Mouse (Mus musculus): ENCODE measurements around the gene Dync2li1.
A peak's percentile ranks its signal among the peaks of the same experiment; 100 is the strongest.

Gene Dync2li1

GRCm38 (mm10) chr17:84650302-84651017, 24.2 kb downstream of the Dync2li1 start:
- no peak for DNase-seq

GRCm38 (mm10) chr17:84653544-84653943, 27.2 kb downstream of the Dync2li1 start:
- DNase-seq = no peak

GRCm38 (mm10) chr17:84656205-84656604, 29.9 kb downstream of the Dync2li1 start:
- no peak for DNase-seq

DNA sequence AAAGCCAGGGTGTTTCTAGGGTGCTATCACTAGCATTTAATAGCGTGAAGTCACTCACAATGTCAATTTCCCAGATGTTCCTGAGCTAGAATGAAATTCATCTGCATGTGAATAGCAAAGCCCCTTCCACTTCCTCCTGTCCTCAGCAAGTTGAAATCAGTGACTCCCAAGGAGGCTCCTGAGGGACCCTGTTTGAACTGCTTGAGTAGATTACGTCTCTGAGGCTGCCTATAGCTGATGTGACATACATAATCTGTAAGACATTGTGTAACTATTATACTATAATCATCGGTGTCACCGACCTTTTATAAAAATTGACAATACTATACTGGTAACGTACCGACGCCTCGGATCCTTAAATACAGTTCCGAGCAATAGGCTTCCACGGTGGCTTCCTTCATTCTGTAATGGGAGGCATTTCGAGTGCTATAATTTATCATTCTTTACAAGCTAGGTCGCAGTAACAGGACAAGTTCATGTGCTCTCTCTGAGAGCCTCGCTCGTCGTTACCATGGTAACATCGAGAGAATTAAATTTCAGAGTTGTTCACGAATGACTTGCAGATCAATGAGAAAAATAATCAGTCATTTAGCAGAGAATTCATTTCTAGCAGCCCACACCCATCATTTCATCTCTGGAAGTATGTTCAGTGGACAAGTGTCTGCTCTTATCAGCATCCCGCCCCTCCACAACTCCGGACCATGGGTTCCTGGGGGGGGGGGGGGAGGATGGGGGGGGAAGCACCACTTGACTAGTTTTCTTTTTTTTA, 30.5 kb downstream of the Dync2li1 start:
- no peak for DNase-seq

- no peak for DNase-seq
These were observed 31.1 kb downstream of the Dync2li1 start for GRCm38 (mm10) chr17:84657422-84657732.

DNA sequence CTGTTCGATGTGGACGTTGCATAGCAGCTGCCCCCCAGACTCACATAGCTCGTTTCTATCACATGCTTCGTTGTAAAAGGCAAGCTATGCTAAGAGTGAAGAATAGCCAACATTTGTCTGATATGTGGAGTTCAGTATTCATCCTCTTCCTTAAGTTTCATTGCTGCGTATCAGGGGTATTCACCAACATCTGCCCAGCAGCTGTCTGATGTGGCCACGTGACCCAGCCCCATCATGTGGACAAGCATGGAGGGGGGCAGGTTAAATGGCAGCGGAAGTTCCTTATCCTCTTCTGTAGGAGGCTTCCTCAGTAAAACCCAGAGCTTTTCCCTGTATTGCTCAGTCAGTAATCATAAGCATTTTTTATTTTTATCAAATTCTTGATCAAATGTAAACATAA, 31.5 kb downstream of the Dync2li1 start:
- DNase-seq = peak in 1 of 2 experiments; percentile 24

DNA sequence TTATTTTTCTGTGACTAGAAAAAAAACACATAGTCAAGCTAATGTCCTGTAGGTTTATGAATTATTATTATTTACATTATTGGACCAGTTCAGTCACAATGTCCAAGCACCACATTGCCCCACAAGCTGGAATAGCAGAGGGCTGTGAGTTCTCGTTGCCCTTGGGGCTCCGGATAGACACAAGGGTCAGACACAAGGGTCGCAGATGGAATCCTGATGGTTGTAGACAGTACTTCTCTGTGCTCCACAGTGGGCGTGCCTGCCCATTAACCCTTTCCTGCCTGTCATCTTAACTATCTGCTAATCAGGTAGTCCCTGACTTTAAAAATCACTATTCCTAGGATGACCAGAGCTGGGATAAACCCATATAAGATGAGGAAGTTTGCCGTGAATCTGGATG, 31.9 kb downstream of the Dync2li1 start:
- DNase-seq = no peak

- DNase-seq = no peak
These were observed 32.7 kb downstream of the Dync2li1 start for GRCm38 (mm10) chr17:84658951-84659350.

DNA sequence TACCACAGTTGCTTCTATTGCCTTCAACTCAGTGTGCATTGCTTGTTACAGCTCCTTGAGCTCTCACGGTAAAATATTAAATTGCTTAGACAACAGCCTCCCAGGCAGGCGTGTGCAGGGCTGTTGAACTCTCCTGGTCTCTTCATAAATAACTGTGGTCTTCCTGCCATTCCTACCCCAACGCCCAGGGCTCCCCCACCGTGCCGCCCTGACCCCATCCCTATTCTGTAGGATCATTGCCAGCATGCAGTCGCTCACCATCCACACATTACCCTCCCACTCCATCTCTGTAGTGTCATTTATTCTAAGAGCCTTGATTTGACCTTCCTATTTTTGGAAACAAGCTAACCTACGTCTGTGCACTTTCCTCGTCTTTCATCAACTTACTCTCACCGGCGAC, 38.8 kb downstream of the Dync2li1 start:
- no peak for DNase-seq

DNA sequence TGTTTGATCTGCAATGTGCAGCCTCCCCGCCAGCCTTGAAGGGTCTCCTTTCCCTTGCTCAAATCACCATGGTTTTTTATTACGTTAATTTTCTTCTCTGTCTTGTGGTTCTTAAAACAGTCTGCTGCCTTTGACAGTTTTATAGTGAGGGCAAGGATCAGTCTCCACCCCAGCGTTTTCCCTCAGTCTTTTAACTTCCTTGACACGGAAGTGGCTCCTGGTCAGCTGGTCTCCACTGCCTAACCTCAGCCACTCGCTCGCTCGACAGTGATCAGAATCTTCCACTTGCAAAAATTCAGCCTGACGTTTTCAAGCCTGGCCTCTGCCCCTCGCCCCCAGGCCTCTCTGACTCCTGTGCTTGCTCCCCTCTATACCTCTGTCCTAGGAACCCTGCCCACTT, 39.4 kb downstream of the Dync2li1 start:
- DNase-seq = peak; percentile 39 to 43

GRCm38 (mm10) chr17:84667848-84668247, 41.6 kb downstream of the Dync2li1 start:
- DNase-seq = no peak

- DNase-seq = peak; percentile 71 to 84
These were observed 46.4 kb downstream of the Dync2li1 start for GRCm38 (mm10) chr17:84672376-84673369.

DNA sequence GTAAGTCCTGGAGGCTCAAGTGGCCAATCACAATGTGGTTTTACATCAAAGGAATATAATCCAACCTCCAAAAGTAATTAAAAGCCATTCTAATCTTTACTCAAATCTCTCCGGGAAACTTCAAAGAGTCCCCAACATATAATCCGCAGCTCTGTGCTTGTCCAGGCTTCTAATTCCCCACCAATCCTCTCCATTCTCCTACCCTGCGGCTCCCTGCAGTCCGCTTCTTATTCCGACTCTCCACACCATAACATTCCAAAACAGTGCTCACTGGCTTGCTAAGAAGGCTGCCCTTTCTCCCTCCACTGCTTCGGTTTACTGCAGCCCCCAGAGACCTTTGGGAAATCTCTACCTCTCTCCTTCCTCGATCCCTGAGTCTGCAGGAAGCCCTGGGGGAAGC, 47.8 kb downstream of the Dync2li1 start:
- no peak for DNase-seq

GRCm38 (mm10) chr17:84675204-84675603, 48.9 kb downstream of the Dync2li1 start:
- no peak for DNase-seq

DNA sequence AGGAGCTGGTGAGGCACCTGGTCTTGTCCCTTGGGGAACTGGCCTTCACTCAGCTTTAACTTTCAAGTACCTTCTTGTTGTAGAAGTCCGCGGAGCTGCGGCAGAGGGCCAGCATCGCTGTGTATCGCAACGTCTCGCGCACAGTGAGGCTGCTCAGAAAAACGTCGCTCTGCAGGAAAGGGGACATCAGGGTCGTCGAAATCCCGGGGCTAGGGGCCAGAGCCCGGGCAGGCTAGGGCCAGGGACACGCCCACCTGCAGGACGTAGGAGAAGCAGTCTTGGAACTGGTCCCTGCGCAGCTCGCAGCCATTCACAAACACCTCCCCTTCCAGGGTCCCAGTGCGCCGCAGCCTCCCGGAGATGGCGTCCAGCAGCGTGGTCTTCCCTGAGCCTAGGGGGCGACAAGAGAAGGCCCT, 49.7 kb downstream of the Dync2li1 start, which contains the start of gene Abcg8:
Gene Abcg8, plus strand, starts transcription at position 352 of the 416 bp plus-strand sequence.
- peak in 1 of 2 experiments; percentile 55 for DNase-seq

GRCm38 (mm10) chr17:84677595-84677994, 51.3 kb downstream of the Dync2li1 start:
- no peak for DNase-seq

- no peak for DNase-seq
These were observed 55.4 kb downstream of the Dync2li1 start for GRCm38 (mm10) chr17:84681670-84682069.

- DNase-seq = no peak
These were observed 56.7 kb downstream of the Dync2li1 start, which contains the start of gene Abcg5 for GRCm38 (mm10) chr17:84682734-84683717. Gene Abcg5 (minus strand): TSS chr17:84683011.

GRCm38 (mm10) chr17:84684284-84684683, 58.0 kb downstream of the Dync2li1 start:
- no peak for DNase-seq

DNA sequence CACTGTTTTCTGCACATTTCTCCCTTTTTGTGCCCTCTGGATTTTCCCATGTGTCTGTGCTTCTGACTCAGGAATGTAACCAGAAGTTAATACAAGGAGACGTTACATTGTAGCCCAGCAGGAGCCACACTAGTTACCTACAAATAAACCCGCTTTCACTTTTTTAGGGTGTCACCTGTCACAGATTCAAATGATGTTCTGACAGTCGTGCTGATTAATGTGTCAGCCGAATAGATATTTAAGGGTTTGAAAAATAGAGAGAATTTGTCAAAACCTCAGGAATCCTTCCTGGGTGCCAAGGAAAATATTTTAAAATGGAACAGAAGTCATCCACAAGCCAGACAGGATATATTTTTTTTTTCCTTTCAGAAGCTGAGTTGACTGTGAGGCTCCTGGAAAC, 59.0 kb downstream of the Dync2li1 start:
- no peak for DNase-seq

GRCm38 (mm10) chr17:84687994-84688393, 61.7 kb downstream of the Dync2li1 start:
- no peak for DNase-seq

GRCm38 (mm10) chr17:84688834-84689233, 62.5 kb downstream of the Dync2li1 start:
- peak in 1 of 2 experiments; percentile 32 for DNase-seq

Data from kidney, postnatal 36 days (tissue).